Mouse (Mus musculus) thymus, postnatal 10 days (tissue): Measurements from ENCODE around the gene Olfr763.
"Not testable (repeated sequence)": the region's sequence is repeated elsewhere in the genome, so short reads cannot be mapped to it uniquely, and the experiment has no call there.

ENCODE experiments used
- DNase-seq, 2 experiments: peaks; one replicate each; pipeline ENCODE4 v3.0.0; 2021; ENCODE audit warnings: low spot score in 2 of 2

Gene Olfr763

GRCm38 (mm10) chr10:129010288-129010841 lies at the start of gene Olfr763:
TSS of gene Olfr763 (plus strand) at chr10:129010791.
- DNase-seq, result no peak

- no peak for DNase-seq
These were observed 45.6 kb upstream of the Olfr763 start for GRCm38 (mm10) chr10:128964961-128965360.

GRCm38 (mm10) chr10:128965871-128966270 lies 44.7 kb upstream of the Olfr763 start:
- DNase-seq, result no peak

GRCm38 (mm10) chr10:128968341-128968749 lies 42.2 kb upstream of the Olfr763 start:
- DNase-seq, result no peak

- DNase-seq, result no peak
These were observed 39.8 kb upstream of the Olfr763 start for GRCm38 (mm10) chr10:128970740-128971250.

GRCm38 (mm10) chr10:128972841-128973240 lies 37.8 kb upstream of the Olfr763 start:
- DNase-seq, result no peak

- DNase-seq, result no peak
These were observed 34.2 kb upstream of the Olfr763 start for GRCm38 (mm10) chr10:128976395-128976794.

- DNase-seq, result peak; percentile 55 to 66
These were observed 33.0 kb upstream of the Olfr763 start for GRCm38 (mm10) chr10:128977522-128978114.

GRCm38 (mm10) chr10:128980644-128981365 lies 29.8 kb upstream of the Olfr763 start:
- DNase-seq, result no peak

- not testable (repeated sequence) for DNase-seq
These were observed 21.5 kb upstream of the Olfr763 start, which contains the start of gene Olfr9 for GRCm38 (mm10) chr10:128989131-128989530. TSS of gene Olfr9 (plus strand) at chr10:128989431.

GRCm38 (mm10) chr10:128990129-128990850 lies 20.3 kb upstream of the Olfr763 start:
- peak in 1 of 2 experiments; percentile 12 for DNase-seq

- peak; percentile 20 to 37 for DNase-seq
These were observed 19.6 kb upstream of the Olfr763 start for GRCm38 (mm10) chr10:128990994-128991393.

GRCm38 (mm10) chr10:128995796-128996195 lies 14.8 kb upstream of the Olfr763 start:
- DNase-seq, result no peak

- no peak for DNase-seq
These were observed 14.0 kb upstream of the Olfr763 start for GRCm38 (mm10) chr10:128996523-128997040.

GRCm38 (mm10) chr10:129004032-129004920 lies 6.3 kb upstream of the Olfr763 start:
- DNase-seq, result no peak

GRCm38 (mm10) chr10:129011511-129011910 lies 920 bp downstream of the Olfr763 start:
- DNase-seq, result not testable (repeated sequence)

GRCm38 (mm10) chr10:129014477-129014876 lies 3.9 kb downstream of the Olfr763 start:
- DNase-seq, result no peak

- no peak for DNase-seq
These were observed 12.7 kb downstream of the Olfr763 start for GRCm38 (mm10) chr10:129023319-129023718.

GRCm38 (mm10) chr10:129026018-129026662 lies 15.5 kb downstream of the Olfr763 start:
- DNase-seq, result peak in 1 of 2 experiments; percentile 47

GRCm38 (mm10) chr10:129028343-129028742 lies 17.8 kb downstream of the Olfr763 start:
- no peak for DNase-seq
